In genomic region chr16:91166866-91167265, GRCm38 (mm10) we compare ENCODE assay signal across 11 mouse cellular contexts. TPM values are rescaled to one million over a fixed set of nuclear protein-coding genes. Genes with fewer than 3 reads are reported as not detected.
DNase-seq lines count a peak whose midpoint lies in the region; ATAC-seq and TF ChIP-seq lines count a peak whose summit lies in the region.
"Had no signal": no experiment of that assay in that cellular context is flagged by ENCODE, and none has a peak within 500 bp of the region (broad histone marks: within the 10 kb centered on the region; RNA-seq: fewer than 3 reads in every experiment).

No protein-coding gene starts in this region.

- peak; percentile 36 for DNase-seq in kidney, adult 9 months
- peak; percentile 40 for DNase-seq in WW6 (ENCODE audit: low read depth, low spot score)
- peak; percentile 78 for DNase-seq in embryo, embryonic 10 days (ENCODE audit: low spot score)
- peak; percentile 75 for DNase-seq in hindbrain, postnatal 0 days (ENCODE audit: low spot score)
- DNase-seq in lung, postnatal 36 days, result peak; percentile 26
- peak; percentile 53 for DNase-seq in thymus, adult 2 months
- DNase-seq in ovary, postnatal 36 days (ENCODE audit: low spot score), result no peak

- H3K4me3 ChIP-seq in kidney, embryonic 14.5 days (ENCODE audit: low read length), result no peak overlapping the region
- H3K4me3 ChIP-seq in hindbrain, postnatal 0 days (ENCODE audit: low read length), result no peak overlapping the region
- H3K4me3 ChIP-seq in thymus, adult 2 months (ENCODE audit: control insufficient read depth, insufficient read depth, low read length), result no peak overlapping the region
- H3K4me3 ChIP-seq: embryonic facial prominence, embryonic 15.5 days; limb, embryonic 15.5 days; stomach, embryonic 15.5 days had no signal

- no peak for TF ChIP-seq POLR2A in thymus, adult 2 months (IDR thresholded peaks at IDR 0.05; ENCODE audit: control insufficient read depth, extremely low read depth, insufficient read depth, low read length, poor library complexity)

- H3K27me3 ChIP-seq in kidney, embryonic 14.5 days (ENCODE audit: control insufficient read depth, insufficient read depth, low read length), result peaks cover 36% of the 10 kb centered on the region
- peaks cover 41% of the 10 kb centered on the region for H3K27me3 ChIP-seq in hindbrain, postnatal 0 days (ENCODE audit: insufficient read depth, low read length)
- H3K27me3 ChIP-seq in thymus, adult 2 months (ENCODE audit: control insufficient read depth, insufficient read depth, low read length), result no peaks in the 10 kb centered on the region; the same call in 1 of the 2 replicates

- no peaks in the 10 kb centered on the region for H3K4me1 ChIP-seq in kidney, embryonic 14.5 days (ENCODE audit: control insufficient read depth, insufficient read depth, low read length)
- no peaks in the 10 kb centered on the region for H3K4me1 ChIP-seq in hindbrain, postnatal 0 days (ENCODE audit: insufficient read depth, low read length)
- no peaks in the 10 kb centered on the region for H3K4me1 ChIP-seq in thymus, adult 2 months (replicated peaks; ENCODE audit: control insufficient read depth, insufficient read depth, low read length)

- H3K36me3 ChIP-seq in kidney, embryonic 14.5 days (ENCODE audit: control insufficient read depth, insufficient read depth, low read length), result no peaks in the 10 kb centered on the region
- H3K36me3 ChIP-seq in hindbrain, postnatal 0 days (ENCODE audit: insufficient read depth, low read length), result no peaks in the 10 kb centered on the region
- H3K36me3 ChIP-seq in thymus, adult 2 months (ENCODE audit: control insufficient read depth, insufficient read depth, low read length), result no peaks in the 10 kb centered on the region
- H3K36me3 ChIP-seq: embryonic facial prominence, embryonic 15.5 days; limb, embryonic 15.5 days; stomach, embryonic 15.5 days had no signal

- no peak for ATAC-seq in kidney, embryonic 14.5 days (ENCODE audit: low FRiP score, low TSS enrichment)
- 0 out of 2 replicates have a peak, but pooled peaks have one; percentile 58 for ATAC-seq in hindbrain, postnatal 0 days

- H3K4me2 ChIP-seq in kidney, embryonic 14.5 days (replicated peaks; ENCODE audit: low read depth, low read length), result no peak overlapping the region
- no peak overlapping the region for H3K4me2 ChIP-seq in hindbrain, postnatal 0 days (ENCODE audit: low read depth, low read length)
- H3K4me2 ChIP-seq: embryonic facial prominence, embryonic 15.5 days; limb, embryonic 15.5 days; stomach, embryonic 15.5 days had no signal

- no peak overlapping the region for H3K27ac ChIP-seq in kidney, embryonic 14.5 days (ENCODE audit: low read depth, low read length)
- no peak overlapping the region for H3K27ac ChIP-seq in hindbrain, postnatal 0 days
- no peak overlapping the region for H3K27ac ChIP-seq in thymus, adult 2 months (ENCODE audit: control insufficient read depth, insufficient read depth, low read length)
- H3K27ac ChIP-seq: embryonic facial prominence, embryonic 15.5 days; limb, embryonic 15.5 days; stomach, embryonic 15.5 days had no signal

- H3K9me3 ChIP-seq in kidney, embryonic 14.5 days (ENCODE audit: control insufficient read depth, low read length), result no peaks in the 10 kb centered on the region
- no peaks in the 10 kb centered on the region for H3K9me3 ChIP-seq in hindbrain, postnatal 0 days (ENCODE audit: low read length)
- H3K9me3 ChIP-seq: embryonic facial prominence, embryonic 15.5 days; limb, embryonic 15.5 days; stomach, embryonic 15.5 days had no signal

- TF ChIP-seq CTCF in hindbrain, postnatal 0 days (IDR thresholded peaks at IDR 0.05; ENCODE audit: low read depth), result peak; percentile 82
- no peak for TF ChIP-seq CTCF in thymus, adult 2 months (IDR thresholded peaks at IDR 0.05; ENCODE audit: borderline replicate concordance, control insufficient read depth, extremely low read depth, insufficient read depth, low read length, poor library complexity)

- no peak overlapping the region for H3K9ac ChIP-seq in kidney, embryonic 14.5 days (ENCODE audit: low read depth, low read length)
- no peak overlapping the region for H3K9ac ChIP-seq in hindbrain, postnatal 0 days (replicated peaks; ENCODE audit: low read length)
- H3K9ac ChIP-seq: embryonic facial prominence, embryonic 15.5 days; limb, embryonic 15.5 days; stomach, embryonic 15.5 days had no signal

RNA-seq across cellular contexts. Expression of gene Olig2, which starts 58.4 kb away (rescaled TPM):
- polyA plus RNA-seq in kidney, embryonic 14.5 days (2014; fragmentation: Nextera tagmentation; extraction: Ambion mirVana), result not detected in 2 replicates
- 58.7 and 66.3 TPM in 2 replicates for total RNA-seq in hindbrain, postnatal 0 days (2014; rRNA removed)
- polyA plus RNA-seq in hindbrain, postnatal 0 days (2015; fragmentation: Nextera tagmentation; extraction: Ambion mirVana), result 16.0 and 17.3 TPM in 2 replicates
- 0.11 and 0.12 TPM in 2 replicates for polyA plus RNA-seq in thymus, adult 2 months (2012; rRNA removed)
- polyA plus RNA-seq: limb, embryonic 15.5 days; stomach, embryonic 15.5 days had no signal

Comparison
In these comparisons a context has a peak if more than half of its experiments do, and no peak if none do; other contexts are left out.
1. RNA of gene Olig2, which starts 58.4 kb away (polyA plus RNA-seq): 16.0 to 17.3 TPM in hindbrain, postnatal 0 days; 0.11 to 0.12 TPM in thymus, adult 2 months and not detected in kidney, embryonic 14.5 days; every median in the first group is over 10 times any median in the second.